Mouse (Mus musculus) olfactory bulb, adult 2 months (tissue): Measurements from ENCODE around the gene Rab30.

Experiments
- CTCF ChIP-seq: fragments of 200-500 bp; IDR thresholded peaks from 2 replicates; pipeline ENCODE4 v1.5.1; 2012; ENCODE audit warnings: low read depth, mild to moderate bottlenecking, low read length, moderate library complexity; ENCODE audit not compliant: insufficient read depth
- POLR2A ChIP-seq: fragments of 200-500 bp; IDR thresholded peaks from 2 replicates; pipeline ENCODE4 v1.6.1; 2012; ENCODE audit warnings: mild to moderate bottlenecking, low read depth, low read length, moderate library complexity; ENCODE audit not compliant: insufficient read depth

- no peak for TF ChIP-seq POLR2A
- no peak for TF ChIP-seq CTCF
These were observed 152.1 kb downstream of the Rab30 start for GRCm38 (mm10) chr7:92893478-92893877.
